Mouse (Mus musculus) liver, postnatal 0 days (tissue): ENCODE measurements around the gene Slc26a3.

Source experiments
- CTCF ChIP-seq: sonication (generic); IDR thresholded peaks from 2 replicates; pipeline ENCODE4 v1.5.1; 2016; ENCODE audit warnings: antibody characterized with exemption, low read depth
- EP300 ChIP-seq: IDR thresholded peaks from 2 replicates; pipeline ENCODE4 v1.6.1; 2016; ENCODE audit warnings: antibody characterized with exemption, low read depth, mild to moderate bottlenecking

- TF ChIP-seq CTCF (no peak), EP300 (no peak)
Measured at GRCm38 (mm10) chr12:31444827-31445226, 54.2 kb downstream of the Slc26a3 start.
